Mouse (Mus musculus) hindbrain, postnatal 0 days (tissue): ENCODE results near the gene Plekhm2. TPM values are rescaled to one million over a fixed set of nuclear protein-coding genes. Genes with fewer than 3 reads are reported as not detected.

Source experiments
- ATAC-seq: fragments of 200-750 bp; cut with Nextera tagmentation; 2 replicates; pipeline ENCODE4 v1.8.0; 2017; ENCODE audit warnings: mild to moderate bottlenecking, moderate TSS enrichment, moderate library complexity
- DNase-seq: peaks from one replicate; pipeline ENCODE4 v3.0.0-alpha.2; 2015; ENCODE audit warnings: low spot score
- H3K27ac ChIP-seq: fragments of 300-500 bp; sonication (generic); 2 replicates; pipeline ENCODE4 v1.5.1; 2014; ENCODE audit warnings: mild to moderate bottlenecking
- H3K27me3 ChIP-seq: fragments of 300-500 bp; sonication (generic); 2 replicates; pipeline ENCODE4 v1.6.1; 2014; ENCODE audit warnings: low read length, mixed read lengths; ENCODE audit not compliant: insufficient read depth
- H3K36me3 ChIP-seq: fragments of 300-500 bp; sonication (generic); 2 replicates; pipeline ENCODE4 v1.6.1; 2014; ENCODE audit warnings: low read length, mixed read lengths; ENCODE audit not compliant: insufficient read depth
- H3K4me1 ChIP-seq: fragments of 300-500 bp; sonication (generic); 2 replicates; pipeline ENCODE4 v1.6.1; 2014; ENCODE audit warnings: antibody characterized with exemption, low read length, mixed read lengths; ENCODE audit not compliant: insufficient read depth
- H3K4me2 ChIP-seq: fragments of 300-500 bp; sonication (generic); 2 replicates; pipeline ENCODE4 v1.6.1; 2014; ENCODE audit warnings: low read depth, mild to moderate bottlenecking, low read length, moderate library complexity, mixed read lengths
- H3K4me3 ChIP-seq: fragments of 300-500 bp; sonication (generic); 2 replicates; pipeline ENCODE4 v1.5.1; 2014; ENCODE audit warnings: low read length
- H3K9ac ChIP-seq: fragments of 300-500 bp; sonication (generic); replicated peaks from 2 replicates; pipeline ENCODE4 v1.6.1; 2014; ENCODE audit warnings: mild to moderate bottlenecking, low read length, moderate library complexity, mixed read lengths
- H3K9me3 ChIP-seq: fragments of 300-500 bp; sonication (generic); 2 replicates; pipeline ENCODE4 v1.6.1; 2016; ENCODE audit warnings: low read length, mixed read lengths
- CTCF ChIP-seq: IDR thresholded peaks from 2 replicates; pipeline ENCODE4 v1.5.1; 2016; ENCODE audit warnings: antibody characterized with exemption, control low read depth, low read depth
- WGBS: fragments of 180-500 bp; shearing (Covaris S2); extraction: QIAGEN DNeasy Blood & Tissue Kit; methylation state at CpG from one replicate; pipeline ENCODE4 v1.1.7; 2014; 5-methylcytosine and 5-hydroxymethylcytosine counted together
- polyA plus RNA-seq: library from polyadenylated mRNA; unstranded; fragments of >200 nt; fragmentation: Nextera tagmentation; extraction: Ambion mirVana; gene quantifications from 2 replicates; pipeline ENCODE4 v1.2.1, GENCODE M21; 2015
- total RNA-seq: library from RNA; depleted of rRNA; stranded (reverse); fragments of >200 nt; gene quantifications from 2 replicates; pipeline ENCODE4 v1.2.3, GENCODE M21; 2014

The Plekhm2 gene
- total and polyA plus RNA-seq, 2 experiments from 2014 or later: 6.1 to 47.6 TPM

- WGBS: 8% methylated on average over 20 of the region's 20 CpGs
- DNase-seq: peak; percentile 77
- peak; percentile 65 for TF ChIP-seq CTCF
- no peak for ATAC-seq
- no peak overlapping the region for H3K27ac ChIP-seq
- H3K36me3 ChIP-seq: no peaks in the 10 kb centered on the region
- H3K27me3 ChIP-seq: no peaks in the 10 kb centered on the region
- H3K4me1 ChIP-seq: peaks cover 8% of the 10 kb centered on the region
- peak overlapping the region; percentile 50 for H3K4me2 ChIP-seq
- H3K9me3 ChIP-seq: no peaks in the 10 kb centered on the region
- H3K9ac ChIP-seq: no peak overlapping the region
- no peak overlapping the region for H3K4me3 ChIP-seq
Observed at GRCm38 (mm10) chr4:141617299-141617698, 47.4 kb downstream of the Plekhm2 start.

DNA sequence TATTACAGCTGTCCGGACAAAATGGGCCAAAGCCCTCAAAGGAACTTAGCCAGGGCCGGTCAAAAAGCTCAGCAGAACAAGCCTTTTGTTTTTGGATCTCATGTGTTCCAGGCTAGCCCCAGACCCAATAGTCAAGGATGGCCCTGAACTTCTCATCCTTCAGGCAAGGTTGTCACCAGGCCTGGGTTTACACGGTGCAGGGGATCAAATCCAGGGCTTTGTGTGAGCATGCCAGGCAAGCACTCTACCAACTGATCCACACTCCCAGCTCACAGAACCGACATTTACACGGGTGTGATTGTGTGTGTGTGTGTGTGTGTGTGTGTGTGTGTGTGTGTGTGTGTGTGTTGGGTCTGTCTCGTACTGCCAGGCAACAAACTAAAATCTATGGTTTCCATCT lies 47.9 kb downstream of the Plekhm2 start:
- H3K27ac ChIP-seq: no peak overlapping the region
- no peaks in the 10 kb centered on the region for H3K36me3 ChIP-seq
- H3K27me3 ChIP-seq: no peaks in the 10 kb centered on the region
- H3K9me3 ChIP-seq: no peaks in the 10 kb centered on the region
- WGBS: 71% methylated on average over 6 of the region's 6 CpGs
- H3K4me3 ChIP-seq: no peak overlapping the region
- DNase-seq (no peak), ATAC-seq (no peak)
- TF ChIP-seq CTCF: no peak
- H3K9ac ChIP-seq: no peak overlapping the region
- peaks cover 8% of the 10 kb centered on the region for H3K4me1 ChIP-seq
- no peak overlapping the region for H3K4me2 ChIP-seq

- Histone ChIP-seq H3K36me3 (no peaks in the 10 kb centered on the region), H3K9ac (no peak overlapping the region), H3K9me3 (no peaks in the 10 kb centered on the region), H3K4me1 (peaks cover 8% of the 10 kb centered on the region), H3K4me3 (no peak overlapping the region), H3K27me3 (no peaks in the 10 kb centered on the region), H3K4me2 (no peak overlapping the region), H3K27ac (no peak overlapping the region)
- ATAC-seq: peak; percentile 41; the same call in 1 of the 2 replicates
- WGBS: 60% methylated on average over 14 of the region's 14 CpGs
- DNase-seq: peak; percentile 48
- TF ChIP-seq CTCF: no peak
Observed at GRCm38 (mm10) chr4:141614946-141615345, 49.8 kb downstream of the Plekhm2 start.

- no peaks in the 10 kb centered on the region for H3K36me3 ChIP-seq
- no peak overlapping the region for H3K4me2 ChIP-seq
- DNase-seq (no peak), ATAC-seq (no peak)
- H3K4me1 ChIP-seq: no peaks in the 10 kb centered on the region
- no peaks in the 10 kb centered on the region for H3K9me3 ChIP-seq
- WGBS: 64% methylated on average over 6 of the region's 6 CpGs
- H3K4me3 ChIP-seq: no peak overlapping the region
- no peaks in the 10 kb centered on the region for H3K27me3 ChIP-seq
- no peak overlapping the region for H3K9ac ChIP-seq
- no peak overlapping the region for H3K27ac ChIP-seq
- no peak for TF ChIP-seq CTCF
Observed at GRCm38 (mm10) chr4:141609538-141609937, 55.2 kb downstream of the Plekhm2 start.

DNA sequence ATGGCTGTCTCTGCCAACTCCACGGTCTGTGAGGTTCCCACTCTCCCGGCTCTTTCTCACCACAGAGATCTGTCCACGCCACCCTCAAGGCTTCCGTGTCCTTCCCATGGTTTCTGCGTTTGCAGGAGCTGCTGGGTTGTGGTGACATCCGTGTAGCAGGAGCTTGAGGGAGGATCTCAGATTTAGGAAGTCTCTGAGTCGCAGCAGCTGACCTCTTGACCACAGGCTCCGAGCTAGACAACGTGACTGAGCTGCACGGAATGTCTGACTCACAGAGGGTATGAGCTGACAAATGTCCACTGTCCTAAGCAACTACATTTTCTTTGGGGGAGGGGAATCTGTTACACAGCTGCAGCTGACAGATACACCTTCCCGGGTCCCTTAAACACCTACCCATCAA lies 58.8 kb downstream of the Plekhm2 start, which contains the start of gene Fblim1:
Gene Fblim1 (minus strand): TSS at position 236 of the 400 bp plus-strand sequence.
- no peak within 1 kb of the TSS for H3K9ac ChIP-seq
- H3K36me3 ChIP-seq: no peaks in the 10 kb centered on the region
- DNase-seq (no peak), ATAC-seq (no peak)
- no peaks in the 10 kb centered on the region for H3K9me3 ChIP-seq
- 81% methylated on average over 11 of the region's 11 CpGs for WGBS
- no peaks in the 10 kb centered on the region for H3K4me1 ChIP-seq
- H3K27ac ChIP-seq: no peak within 1 kb of the TSS
- H3K27me3 ChIP-seq: no peaks in the 10 kb centered on the region
- H3K4me2 ChIP-seq: no peak within 1 kb of the TSS
- no peak for TF ChIP-seq CTCF
- H3K4me3 ChIP-seq: no peak within 1 kb of the TSS

DNA sequence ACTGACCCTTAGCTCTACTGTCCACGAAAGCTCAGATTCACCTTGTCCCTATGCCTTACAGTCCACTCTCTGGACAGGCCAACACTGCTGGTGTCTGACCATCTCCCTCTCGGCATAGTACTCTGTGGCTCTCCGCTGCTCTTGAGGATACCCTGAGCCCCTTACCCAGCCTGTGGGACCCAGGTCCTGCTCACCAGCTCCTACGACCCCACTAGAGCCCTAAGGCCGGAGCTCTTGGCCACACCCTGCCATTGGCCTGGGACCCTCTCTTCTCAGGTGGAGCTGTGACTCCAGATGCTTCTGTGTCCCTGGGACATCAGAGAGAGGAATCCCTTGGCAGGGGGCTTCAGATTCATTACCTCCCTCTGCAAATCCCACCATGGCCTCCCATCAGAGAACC lies 59.3 kb downstream of the Plekhm2 start:
- Histone ChIP-seq H3K4me1 (no peaks in the 10 kb centered on the region), H3K27me3 (no peaks in the 10 kb centered on the region), H3K9me3 (no peaks in the 10 kb centered on the region), H3K27ac (no peak overlapping the region), H3K4me2 (no peak overlapping the region), H3K36me3 (no peaks in the 10 kb centered on the region), H3K4me3 (no peak overlapping the region), H3K9ac (no peak overlapping the region)
- WGBS: 88% methylated on average over 5 of the region's 5 CpGs
- no peak for DNase-seq
- no peak for ATAC-seq
- TF ChIP-seq CTCF: no peak

- no peak for ATAC-seq
- H3K9ac ChIP-seq: no peak overlapping the region
- no peak for DNase-seq
- 48% methylated on average over 8 of the region's 8 CpGs for whole genome bisulfite sequencing
- TF ChIP-seq CTCF: no peak
- no peaks in the 10 kb centered on the region for H3K27me3 ChIP-seq
- H3K27ac ChIP-seq: no peak overlapping the region
- no peak overlapping the region for H3K4me3 ChIP-seq
- H3K4me2 ChIP-seq: no peak overlapping the region
- no peaks in the 10 kb centered on the region for H3K36me3 ChIP-seq
- no peaks in the 10 kb centered on the region for H3K9me3 ChIP-seq
- no peaks in the 10 kb centered on the region for H3K4me1 ChIP-seq
Observed at GRCm38 (mm10) chr4:141604493-141604892, 60.2 kb downstream of the Plekhm2 start.
